Comparison of ENCODE assay signal across 8 mouse cellular contexts in the genomic region with DNA sequence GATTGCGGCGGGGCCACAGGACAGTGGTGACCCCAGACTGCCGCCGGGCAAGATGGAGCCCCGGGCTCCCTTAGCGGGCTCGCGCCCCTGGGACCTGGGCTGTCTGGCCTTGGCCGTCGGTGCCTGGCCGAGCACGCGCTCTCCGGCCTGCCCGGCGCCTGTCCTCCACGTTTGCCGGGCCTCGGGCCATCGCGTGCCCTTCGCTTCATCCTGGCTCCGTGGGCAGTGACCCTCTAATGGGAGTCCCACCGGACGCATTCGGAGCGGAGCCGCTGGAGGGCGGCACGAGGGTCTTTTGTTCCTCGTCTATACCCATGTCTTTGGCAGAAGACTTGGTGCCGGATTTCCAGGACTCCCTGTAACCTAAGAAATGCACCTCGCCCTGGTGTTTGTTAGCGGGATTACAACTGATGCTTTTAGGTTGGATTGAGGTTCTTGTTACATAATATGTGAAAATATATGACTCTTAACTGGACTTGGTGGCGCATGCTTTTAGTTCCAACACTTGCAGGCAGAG. TPM values are rescaled to one million over a fixed set of nuclear protein-coding genes. Genes with fewer than 3 reads are reported as not detected.
DNase-seq lines count a peak whose midpoint lies in the region; ATAC-seq lines count a peak whose summit lies in the region.

No protein-coding gene starts in this region.

- no peaks in the 10 kb centered on the region for H3K36me3 ChIP-seq in hindbrain, embryonic 13.5 days

- 1% methylated on average over 35 of the region's 35 CpGs for WGBS in hindbrain, embryonic 13.5 days

- H3K4me2 ChIP-seq in hindbrain, embryonic 13.5 days, result peak overlapping the region; percentile 63

- H3K4me1 ChIP-seq in hindbrain, embryonic 13.5 days (replicated peaks), result peaks cover 26% of the 10 kb centered on the region

- H3K4me3 ChIP-seq in hindbrain, embryonic 13.5 days, result peak overlapping the region; percentile 58

- peak; percentile 92 for DNase-seq in NIH3T3 (ENCODE audit: low read depth)
- DNase-seq in cerebellum, postnatal 10 days, result peak; percentile 87 to 91
- DNase-seq in frontal cortex, postnatal 10 days (ENCODE audit: low spot score in 2 of 2), result peak; percentile 73 to 75
- DNase-seq in layer of hippocampus, postnatal 25 days (ENCODE audit: extremely low spot score in 1 of 2, low spot score in 1 of 2), result peak; percentile 50 to 59
- peak; percentile 89 for DNase-seq in lung, postnatal 25 days (ENCODE audit: low spot score)
- peak; percentile 89 for DNase-seq in retina, postnatal 1 day
- DNase-seq in urinary bladder, adult 18-20 months (ENCODE audit: low spot score in 2 of 2), result peak; percentile 53 to 72

- H3K9me3 ChIP-seq in hindbrain, embryonic 13.5 days, result no peaks in the 10 kb centered on the region

- ATAC-seq in hindbrain, embryonic 13.5 days (ENCODE audit: low FRiP score), result peak; percentile 48

- H3K9ac ChIP-seq in hindbrain, embryonic 13.5 days, result peak overlapping the region; percentile 81

- H3K27ac ChIP-seq in hindbrain, embryonic 13.5 days, result peak overlapping the region; percentile 95

- H3K27me3 ChIP-seq in hindbrain, embryonic 13.5 days, result no peaks in the 10 kb centered on the region

RNA-seq across cellular contexts. Expression of a gene that starts 1.1 kb away (rescaled TPM):
- 33.7 and 36.3 TPM in 2 replicates for polyA plus RNA-seq in hindbrain, embryonic 13.5 days (2015; fragmentation: Nextera tagmentation; extraction: Ambion mirVana)
- total RNA-seq in layer of hippocampus, postnatal 25 days (2021), result 10 to 100 TPM; 24.9 to 29.2 TPM

RNA-seq across cellular contexts. Expression of a gene that starts 34.5 kb away (rescaled TPM):
- 40.6 and 45.7 TPM in 2 replicates for polyA plus RNA-seq in hindbrain, embryonic 13.5 days (2015; fragmentation: Nextera tagmentation; extraction: Ambion mirVana)
- 10 to 100 TPM; 51.2 to 55.6 TPM for total RNA-seq in layer of hippocampus, postnatal 25 days (2021)

Comparison
In these comparisons a context has a peak if more than half of its experiments do, and no peak if none do; other contexts are left out.
1. Peak in every context shown above with its lines: DNase-seq, ATAC-seq, H3K4me3 ChIP-seq and H3K27ac ChIP-seq.